Mouse (Mus musculus): ENCODE data around the gene Inmt. TPM values are rescaled to one million over a fixed set of nuclear protein-coding genes. Genes with fewer than 3 reads are reported as not detected.

Inmt gene
- polyA plus RNA-seq, 1 experiment from 2014 or later = 3.1 TPM

GRCm38 (mm10) chr6:55177060-55177732 lies 2.4 kb upstream of the Inmt start:
- Histone ChIP-seq H3K9me3 (replicated peaks; ENCODE audit: control insufficient read depth, low read length) (no peaks in the 10 kb centered on the region), H3K4me2 (ENCODE audit: low read depth, low read length) (no peak overlapping the region), H3K9ac (replicated peaks; ENCODE audit: low read length) (no peak overlapping the region), H3K27ac (replicated peaks; ENCODE audit: low read depth, low read length) (no peak overlapping the region), H3K36me3 (replicated peaks; ENCODE audit: control insufficient read depth, insufficient read depth, low read depth, low read length) (no peaks in the 10 kb centered on the region), H3K27me3 (ENCODE audit: control insufficient read depth, insufficient read depth, low read length) (no peaks in the 10 kb centered on the region), H3K4me1 (ENCODE audit: control insufficient read depth, insufficient read depth, low read length) (no peaks in the 10 kb centered on the region), H3K4me3 (ENCODE audit: low read depth, low read length) (no peak overlapping the region)
- DNase-seq (ENCODE audit: low spot score) (peak; percentile 32), ATAC-seq (replicated peaks; ENCODE audit: insufficient number of reproducible peaks, low FRiP score, low TSS enrichment, low read depth) (no peak)
- 53% methylated on average over 12 of the region's 12 CpGs for WGBS

- Histone ChIP-seq H3K4me3 (ENCODE audit: low read depth, low read length) (no peak overlapping the region), H3K9ac (replicated peaks; ENCODE audit: low read length) (no peak overlapping the region), H3K9me3 (replicated peaks; ENCODE audit: control insufficient read depth, low read length) (no peaks in the 10 kb centered on the region), H3K4me1 (ENCODE audit: control insufficient read depth, insufficient read depth, low read length) (no peaks in the 10 kb centered on the region), H3K36me3 (replicated peaks; ENCODE audit: control insufficient read depth, insufficient read depth, low read depth, low read length) (no peaks in the 10 kb centered on the region), H3K27ac (replicated peaks; ENCODE audit: low read depth, low read length) (no peak overlapping the region), H3K4me2 (ENCODE audit: low read depth, low read length) (no peak overlapping the region), H3K27me3 (ENCODE audit: control insufficient read depth, insufficient read depth, low read length) (no peaks in the 10 kb centered on the region)
- 51% methylated on average over 5 of the region's 5 CpGs for WGBS
- ATAC-seq (replicated peaks; ENCODE audit: insufficient number of reproducible peaks, low FRiP score, low TSS enrichment, low read depth) (no peak), DNase-seq (ENCODE audit: low spot score) (no peak)
Measured at GRCm38 (mm10) chr6:55175892-55176291, 1.0 kb upstream of the Inmt start.

GRCm38 (mm10) chr6:55175456-55175855 lies 613 bp upstream of the Inmt start:
- no peak for ATAC-seq (replicated peaks; ENCODE audit: insufficient number of reproducible peaks, low FRiP score, low TSS enrichment, low read depth)
- H3K9me3 ChIP-seq (replicated peaks; ENCODE audit: control insufficient read depth, low read length) = no peaks in the 10 kb centered on the region
- no peaks in the 10 kb centered on the region for H3K36me3 ChIP-seq (replicated peaks; ENCODE audit: control insufficient read depth, insufficient read depth, low read depth, low read length)

GRCm38 (mm10) chr6:55173941-55174349 lies 898 bp downstream of the Inmt start:
- no peak overlapping the region for H3K27ac ChIP-seq (replicated peaks; ENCODE audit: low read depth, low read length)
- no peaks in the 10 kb centered on the region for H3K27me3 ChIP-seq (ENCODE audit: control insufficient read depth, insufficient read depth, low read length)
- ATAC-seq (replicated peaks; ENCODE audit: insufficient number of reproducible peaks, low FRiP score, low TSS enrichment, low read depth) (no peak), DNase-seq (ENCODE audit: low spot score) (no peak)
- no peak overlapping the region for H3K4me2 ChIP-seq (ENCODE audit: low read depth, low read length)
- H3K36me3 ChIP-seq (replicated peaks; ENCODE audit: control insufficient read depth, insufficient read depth, low read depth, low read length) = no peaks in the 10 kb centered on the region
- H3K9me3 ChIP-seq (replicated peaks; ENCODE audit: control insufficient read depth, low read length) = no peaks in the 10 kb centered on the region
- no peaks in the 10 kb centered on the region for H3K4me1 ChIP-seq (ENCODE audit: control insufficient read depth, insufficient read depth, low read length)
- WGBS = 26% methylated on average over 3 of the region's 3 CpGs
- H3K4me3 ChIP-seq (ENCODE audit: low read depth, low read length) = no peak overlapping the region
- H3K9ac ChIP-seq (replicated peaks; ENCODE audit: low read length) = no peak overlapping the region

More at GRCm38 (mm10) chr6:55175456-55175855, 613 bp upstream of the Inmt start:
- Histone ChIP-seq H3K4me1 (ENCODE audit: control insufficient read depth, insufficient read depth, low read length) (no peaks in the 10 kb centered on the region), H3K27ac (replicated peaks; ENCODE audit: low read depth, low read length) (no peak overlapping the region), H3K4me2 (ENCODE audit: low read depth, low read length) (no peak overlapping the region), H3K9ac (replicated peaks; ENCODE audit: low read length) (no peak overlapping the region), H3K27me3 (ENCODE audit: control insufficient read depth, insufficient read depth, low read length) (no peaks in the 10 kb centered on the region), H3K4me3 (ENCODE audit: low read depth, low read length) (no peak overlapping the region)
- no peak for DNase-seq (ENCODE audit: low spot score)
- 41% methylated on average over 2 of the region's 2 CpGs for WGBS

GRCm38 (mm10) chr6:55173171-55173570 lies 1.7 kb downstream of the Inmt start:
- DNase-seq (ENCODE audit: low spot score) (no peak), ATAC-seq (replicated peaks; ENCODE audit: insufficient number of reproducible peaks, low FRiP score, low TSS enrichment, low read depth) (no peak)
- Histone ChIP-seq H3K4me2 (ENCODE audit: low read depth, low read length) (no peak overlapping the region), H3K36me3 (replicated peaks; ENCODE audit: control insufficient read depth, insufficient read depth, low read depth, low read length) (no peaks in the 10 kb centered on the region), H3K4me1 (ENCODE audit: control insufficient read depth, insufficient read depth, low read length) (no peaks in the 10 kb centered on the region), H3K9me3 (replicated peaks; ENCODE audit: control insufficient read depth, low read length) (no peaks in the 10 kb centered on the region), H3K27me3 (ENCODE audit: control insufficient read depth, insufficient read depth, low read length) (no peaks in the 10 kb centered on the region), H3K9ac (replicated peaks; ENCODE audit: low read length) (no peak overlapping the region), H3K27ac (replicated peaks; ENCODE audit: low read depth, low read length) (no peak overlapping the region), H3K4me3 (ENCODE audit: low read depth, low read length) (no peak overlapping the region)
- 55% methylated on average over 10 of the region's 10 CpGs for WGBS

- H3K4me3 ChIP-seq (ENCODE audit: low read depth, low read length) = no peak overlapping the region
- no peaks in the 10 kb centered on the region for H3K27me3 ChIP-seq (ENCODE audit: control insufficient read depth, insufficient read depth, low read length)
- ATAC-seq (replicated peaks; ENCODE audit: insufficient number of reproducible peaks, low FRiP score, low TSS enrichment, low read depth) = no peak
- no peak overlapping the region for H3K9ac ChIP-seq (replicated peaks; ENCODE audit: low read length)
- no peak overlapping the region for H3K4me2 ChIP-seq (ENCODE audit: low read depth, low read length)
- DNase-seq (ENCODE audit: low spot score) = no peak
- H3K9me3 ChIP-seq (replicated peaks; ENCODE audit: control insufficient read depth, low read length) = no peaks in the 10 kb centered on the region
- WGBS = 59% methylated on average over 4 of the region's 4 CpGs
- H3K4me1 ChIP-seq (ENCODE audit: control insufficient read depth, insufficient read depth, low read length) = no peaks in the 10 kb centered on the region
- H3K36me3 ChIP-seq (replicated peaks; ENCODE audit: control insufficient read depth, insufficient read depth, low read depth, low read length) = no peaks in the 10 kb centered on the region
- no peak overlapping the region for H3K27ac ChIP-seq (replicated peaks; ENCODE audit: low read depth, low read length)
Measured at GRCm38 (mm10) chr6:55171638-55172037, 3.2 kb downstream of the Inmt start.

- DNase-seq (ENCODE audit: low spot score) = no peak
- H3K36me3 ChIP-seq (replicated peaks; ENCODE audit: control insufficient read depth, insufficient read depth, low read depth, low read length) = no peaks in the 10 kb centered on the region
- H3K4me1 ChIP-seq (ENCODE audit: control insufficient read depth, insufficient read depth, low read length) = no peaks in the 10 kb centered on the region
- no peak overlapping the region for H3K4me2 ChIP-seq (ENCODE audit: low read depth, low read length)
- no peak for ATAC-seq (replicated peaks; ENCODE audit: insufficient number of reproducible peaks, low FRiP score, low TSS enrichment, low read depth)
- 53% methylated on average over 5 of the region's 5 CpGs for WGBS
- H3K9me3 ChIP-seq (replicated peaks; ENCODE audit: control insufficient read depth, low read length) = no peaks in the 10 kb centered on the region
- no peak overlapping the region for H3K27ac ChIP-seq (replicated peaks; ENCODE audit: low read depth, low read length)
- H3K27me3 ChIP-seq (ENCODE audit: control insufficient read depth, insufficient read depth, low read length) = no peaks in the 10 kb centered on the region
- no peak overlapping the region for H3K4me3 ChIP-seq (ENCODE audit: low read depth, low read length)
- no peak overlapping the region for H3K9ac ChIP-seq (replicated peaks; ENCODE audit: low read length)
Measured at GRCm38 (mm10) chr6:55169818-55170217, 5.0 kb downstream of the Inmt start.

- Histone ChIP-seq H3K4me2 (ENCODE audit: low read depth, low read length) (no peak overlapping the region), H3K9me3 (replicated peaks; ENCODE audit: control insufficient read depth, low read length) (no peaks in the 10 kb centered on the region), H3K27me3 (ENCODE audit: control insufficient read depth, insufficient read depth, low read length) (no peaks in the 10 kb centered on the region), H3K9ac (replicated peaks; ENCODE audit: low read length) (no peak overlapping the region), H3K4me1 (ENCODE audit: control insufficient read depth, insufficient read depth, low read length) (no peaks in the 10 kb centered on the region), H3K36me3 (replicated peaks; ENCODE audit: control insufficient read depth, insufficient read depth, low read depth, low read length) (no peaks in the 10 kb centered on the region), H3K27ac (replicated peaks; ENCODE audit: low read depth, low read length) (no peak overlapping the region), H3K4me3 (ENCODE audit: low read depth, low read length) (no peak overlapping the region)
- ATAC-seq (replicated peaks; ENCODE audit: insufficient number of reproducible peaks, low FRiP score, low TSS enrichment, low read depth) = no peak; the same call in 1 of the 2 replicates
- WGBS = 42% methylated on average over 7 of the region's 7 CpGs
- peak; percentile 83 for DNase-seq (ENCODE audit: low spot score)
Measured at GRCm38 (mm10) chr6:55166777-55167463, 7.9 kb downstream of the Inmt start.
